Mouse (Mus musculus): ENCODE measurements at regions not wholly inside any gene's neighbourhood (a gene's known extent, or its start where the extent isn't known, plus 50 kb on each side); places are given as distances from the start of the nearest gene placed in this dataset.

GRCm38 (mm10) chrX:142507475-142507874, 117.1 kb upstream of the Acsl4 start:
- H3K4me2 ChIP-seq (ENCODE audit: low read depth, low read length, poor library complexity, severe bottlenecking), result no peak overlapping the region
- no peak for DNase-seq (ENCODE audit: low spot score)
- H3K27me3 ChIP-seq (ENCODE audit: insufficient read depth, low read length), result no peaks in the 10 kb centered on the region
- no peak for ATAC-seq (ENCODE audit: low FRiP score)
- TF ChIP-seq CTCF (IDR thresholded peaks at IDR 0.05), result no peak
- H3K9me3 ChIP-seq (ENCODE audit: low read length), result no peaks in the 10 kb centered on the region
- no peaks in the 10 kb centered on the region for H3K4me1 ChIP-seq (ENCODE audit: insufficient read depth, low read length)
- H3K9ac ChIP-seq (replicated peaks; ENCODE audit: low read length, poor library complexity, severe bottlenecking), result no peak overlapping the region
- no peak overlapping the region for H3K4me3 ChIP-seq (ENCODE audit: low read depth, low read length)
- no peak overlapping the region for H3K27ac ChIP-seq (ENCODE audit: low read depth, low read length)
- no peaks in the 10 kb centered on the region for H3K36me3 ChIP-seq (ENCODE audit: insufficient read depth, low read length)

GRCm38 (mm10) chrX:142516406-142517131, 126.2 kb upstream of the Acsl4 start:
- no peak overlapping the region for H3K27ac ChIP-seq (ENCODE audit: low read depth, low read length)
- H3K4me1 ChIP-seq (ENCODE audit: insufficient read depth, low read length), result no peaks in the 10 kb centered on the region
- ATAC-seq (ENCODE audit: low FRiP score), result no peak
- no peaks in the 10 kb centered on the region for H3K9me3 ChIP-seq (ENCODE audit: low read length)
- TF ChIP-seq CTCF (IDR thresholded peaks at IDR 0.05), result no peak
- no peaks in the 10 kb centered on the region; the same call in 1 of the 2 replicates for H3K27me3 ChIP-seq (ENCODE audit: insufficient read depth, low read length)
- 89% methylated on average over 5 of the region's 5 CpGs for WGBS
- H3K4me3 ChIP-seq (ENCODE audit: low read depth, low read length), result no peak overlapping the region
- no peak overlapping the region for H3K9ac ChIP-seq (replicated peaks; ENCODE audit: low read length, poor library complexity, severe bottlenecking)
- no peaks in the 10 kb centered on the region for H3K36me3 ChIP-seq (ENCODE audit: insufficient read depth, low read length)
- no peak overlapping the region for H3K4me2 ChIP-seq (ENCODE audit: low read depth, low read length, poor library complexity, severe bottlenecking)
- DNase-seq (ENCODE audit: low spot score), result no peak

GRCm38 (mm10) chrX:142517205-142517604, 126.9 kb upstream of the Acsl4 start:
- 77% methylated on average over 5 of the region's 5 CpGs for WGBS
- Histone ChIP-seq H3K4me2 (ENCODE audit: low read depth, low read length, poor library complexity, severe bottlenecking) (no peak overlapping the region), H3K27me3 (ENCODE audit: insufficient read depth, low read length) (no peaks in the 10 kb centered on the region; the same call in 1 of the 2 replicates), H3K27ac (ENCODE audit: low read depth, low read length) (no peak overlapping the region), H3K9ac (replicated peaks; ENCODE audit: low read length, poor library complexity, severe bottlenecking) (no peak overlapping the region), H3K4me3 (ENCODE audit: low read depth, low read length) (no peak overlapping the region), H3K9me3 (ENCODE audit: low read length) (no peaks in the 10 kb centered on the region), H3K36me3 (ENCODE audit: insufficient read depth, low read length) (no peaks in the 10 kb centered on the region), H3K4me1 (ENCODE audit: insufficient read depth, low read length) (no peaks in the 10 kb centered on the region)
- no peak for ATAC-seq (ENCODE audit: low FRiP score)
- no peak for TF ChIP-seq CTCF (IDR thresholded peaks at IDR 0.05)
- DNase-seq (ENCODE audit: low spot score), result no peak

GRCm38 (mm10) chrX:142521063-142521462, 130.7 kb upstream of the Acsl4 start:
- H3K4me3 ChIP-seq (ENCODE audit: low read depth, low read length), result no peak overlapping the region
- no peak for TF ChIP-seq CTCF (IDR thresholded peaks at IDR 0.05)
- no peak for ATAC-seq (ENCODE audit: low FRiP score)
- no peak overlapping the region for H3K4me2 ChIP-seq (ENCODE audit: low read depth, low read length, poor library complexity, severe bottlenecking)
- no peaks in the 10 kb centered on the region for H3K36me3 ChIP-seq (ENCODE audit: insufficient read depth, low read length)
- WGBS, result 87% methylated on average over 4 of the region's 4 CpGs
- H3K27ac ChIP-seq (ENCODE audit: low read depth, low read length), result no peak overlapping the region
- DNase-seq (ENCODE audit: low spot score), result no peak
- H3K4me1 ChIP-seq (ENCODE audit: insufficient read depth, low read length), result no peaks in the 10 kb centered on the region
- no peaks in the 10 kb centered on the region; the same call in 1 of the 2 replicates for H3K27me3 ChIP-seq (ENCODE audit: insufficient read depth, low read length)
- H3K9ac ChIP-seq (replicated peaks; ENCODE audit: low read length, poor library complexity, severe bottlenecking), result no peak overlapping the region
- H3K9me3 ChIP-seq (ENCODE audit: low read length), result no peaks in the 10 kb centered on the region

GRCm38 (mm10) chrX:142526953-142527352, 136.6 kb upstream of the Acsl4 start:
- H3K4me2 ChIP-seq (ENCODE audit: low read depth, low read length, poor library complexity, severe bottlenecking), result no peak overlapping the region
- H3K4me1 ChIP-seq (ENCODE audit: insufficient read depth, low read length), result no peaks in the 10 kb centered on the region
- H3K27ac ChIP-seq (ENCODE audit: low read depth, low read length), result no peak overlapping the region
- H3K9me3 ChIP-seq (ENCODE audit: low read length), result no peaks in the 10 kb centered on the region
- no peaks in the 10 kb centered on the region for H3K27me3 ChIP-seq (ENCODE audit: insufficient read depth, low read length)
- no peaks in the 10 kb centered on the region for H3K36me3 ChIP-seq (ENCODE audit: insufficient read depth, low read length)
- DNase-seq (ENCODE audit: low spot score) (peak; percentile 3), ATAC-seq (ENCODE audit: low FRiP score) (no peak)
- peak; percentile 54 for TF ChIP-seq CTCF (IDR thresholded peaks at IDR 0.05)
- no peak overlapping the region for H3K4me3 ChIP-seq (ENCODE audit: low read depth, low read length)
- H3K9ac ChIP-seq (replicated peaks; ENCODE audit: low read length, poor library complexity, severe bottlenecking), result no peak overlapping the region
- 33% methylated on average over 1 of the region's 1 CpGs for WGBS

GRCm38 (mm10) chrX:142529892-142530291, 139.6 kb upstream of the Acsl4 start:
- no peak for ATAC-seq (ENCODE audit: low FRiP score)
- no peak for DNase-seq (ENCODE audit: low spot score)
- H3K4me1 ChIP-seq (ENCODE audit: insufficient read depth, low read length), result no peaks in the 10 kb centered on the region
- no peaks in the 10 kb centered on the region for H3K27me3 ChIP-seq (ENCODE audit: insufficient read depth, low read length)
- H3K9me3 ChIP-seq (ENCODE audit: low read length), result no peaks in the 10 kb centered on the region
- H3K36me3 ChIP-seq (ENCODE audit: insufficient read depth, low read length), result no peaks in the 10 kb centered on the region
- H3K4me3 ChIP-seq (ENCODE audit: low read depth, low read length), result no peak overlapping the region
- no peak overlapping the region for H3K4me2 ChIP-seq (ENCODE audit: low read depth, low read length, poor library complexity, severe bottlenecking)
- H3K9ac ChIP-seq (replicated peaks; ENCODE audit: low read length, poor library complexity, severe bottlenecking), result no peak overlapping the region
- 50% methylated on average over 7 of the region's 7 CpGs for WGBS
- H3K27ac ChIP-seq (ENCODE audit: low read depth, low read length), result no peak overlapping the region
- TF ChIP-seq CTCF (IDR thresholded peaks at IDR 0.05), result peak; percentile 45
